Mouse (Mus musculus) ES-Bruce4 (cell line): Measurements from ENCODE around the gene Sept9.

ENCODE experiments used
- CTCF ChIP-seq: IDR thresholded peaks from one replicate; pipeline ENCODE4 v1.8.1; 2011; ENCODE audit warnings: low read depth, low read length
- EP300 ChIP-seq: IDR thresholded peaks from 2 replicates; pipeline ENCODE4 v1.6.1; 2011; ENCODE audit warnings: low read depth, low read length; ENCODE audit not compliant: insufficient read depth
- POLR2A ChIP-seq: IDR thresholded peaks from one replicate; pipeline ENCODE4 v1.8.1; 2011; ENCODE audit warnings: low read length; ENCODE audit not compliant: insufficient read depth

DNA sequence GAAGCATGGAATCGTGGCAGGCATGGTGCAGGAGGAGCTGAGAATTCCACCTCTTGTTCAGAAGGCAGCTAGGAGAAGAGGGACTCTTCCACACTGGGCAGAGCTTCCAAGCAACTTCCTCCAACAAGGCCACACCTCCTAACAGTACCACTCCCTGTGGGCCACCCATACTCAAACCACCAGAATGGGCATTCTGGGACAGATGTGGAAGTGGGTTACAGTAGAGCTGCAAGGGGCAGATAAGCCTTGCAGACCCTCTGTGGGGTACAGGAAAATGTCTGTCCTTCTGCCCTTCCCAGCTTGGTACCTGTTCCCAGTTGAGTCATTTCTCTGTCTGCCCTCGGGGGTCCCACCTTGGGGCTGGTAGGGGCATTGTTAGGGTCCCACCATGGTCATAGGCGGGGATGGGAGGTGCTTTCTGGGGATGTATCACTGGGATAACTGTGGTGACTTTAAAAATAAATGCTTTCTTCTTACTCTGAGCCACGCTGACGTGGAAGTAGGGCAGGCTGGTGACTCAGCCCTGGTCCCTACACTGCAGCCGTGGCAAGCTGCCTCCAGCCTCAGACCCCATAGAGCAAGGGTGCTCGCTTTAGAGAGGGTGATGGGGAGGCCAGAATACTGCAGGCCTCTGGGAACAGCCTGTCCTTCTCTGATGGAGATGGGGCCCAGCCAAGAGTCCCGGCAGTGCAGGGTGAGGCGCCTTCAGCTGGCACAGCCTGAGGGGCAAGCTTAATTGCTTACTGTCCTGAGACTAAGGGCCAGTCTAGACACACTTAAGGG, 59.9 kb downstream of the Sept9 start:
- TF ChIP-seq CTCF = no peak
- TF ChIP-seq POLR2A = no peak
- no peak for TF ChIP-seq EP300
